Mouse (Mus musculus) heart, adult 2 months (tissue): ENCODE results near the gene Evi5.

Experiments used
- CTCF ChIP-seq: fragments of 200-600 bp; IDR thresholded peaks from 2 replicates; pipeline ENCODE4 v1.8.1; 2022; ENCODE audit warnings: antibody characterized with exemption, mild to moderate bottlenecking, moderate library complexity
- POLR2A ChIP-seq: fragments of 200-500 bp; IDR thresholded peaks from 2 replicates; pipeline ENCODE4 v1.6.1; 2011; ENCODE audit warnings: mild to moderate bottlenecking, low read depth, low read length, control low read depth; ENCODE audit not compliant: insufficient read depth

GRCm38 (mm10) chr5:107894676-107895075 is 19.8 kb upstream of the Evi5 start:
- TF ChIP-seq CTCF (no peak), POLR2A (no peak)
